Mouse (Mus musculus) embryonic fibroblast, embryonic 13.5 days (primary cell): Measurements from ENCODE around the gene Gm28036.

Experiments used
- CTCF ChIP-seq: IDR thresholded peaks from 2 replicates; pipeline ENCODE4 v1.5.1; 2011; ENCODE audit warnings: mild to moderate bottlenecking, control low read depth, low read length, moderate library complexity, borderline replicate concordance; ENCODE audit not compliant: insufficient read depth
- POLR2A ChIP-seq: IDR thresholded peaks from 2 replicates; pipeline ENCODE4 v1.6.1; 2011; ENCODE audit warnings: low read depth, mild to moderate bottlenecking, control low read depth, low read length, moderate library complexity

- TF ChIP-seq POLR2A, result no peak
- no peak for TF ChIP-seq CTCF
These were observed 7.3 kb downstream of the Gm28036 start for GRCm38 (mm10) chr2:156119566-156119965.
